Mouse (Mus musculus) spleen, adult 10 weeks (tissue): Measurements from ENCODE around the gene Pglyrp4. TPM values are rescaled to one million over a fixed set of nuclear protein-coding genes. Genes with fewer than 3 reads are reported as not detected.

Experiments used
- polyA plus RNA-seq: library from polyadenylated mRNA; stranded (reverse); fragments of 350-450 nt; fragmentation: Illumina TruSeq; extraction: RNeasy Lipid Tissue Mini Kit (QIAGEN cat#74804); gene quantifications from one replicate; pipeline ENCODE4 v1.2.3, GENCODE M21; 2015; ENCODE audit warnings: low replicate concordance; ENCODE audit not compliant: insufficient read depth

Gene Pglyrp4
- not detected for polyA plus RNA-seq

GRCm38 (mm10) chr3:90726606-90727005 lies at the start of gene Pglyrp4:
Pglyrp4 (plus strand) TSS chr3:90726906.

GRCm38 (mm10) chr3:90695613-90696012 lies 31.1 kb upstream of the Pglyrp4 start, which contains the start of gene S100a9:
S100a9 (minus strand) TSS chr3:90695721.

GRCm38 (mm10) chr3:90777776-90778175 lies 51.1 kb downstream of the Pglyrp4 start, which contains the start of gene Gm5849:
Gm5849 (minus strand) TSS chr3:90777876.

Other genes with a start within 250 kb of the Pglyrp4 start
- 82.6 TPM for gene Snapin, start 235.9 kb upstream of the Pglyrp4 start, polyA plus RNA-seq
- gene Chtop, start 217.4 kb upstream of the Pglyrp4 start, polyA plus RNA-seq, result 185 TPM
- gene S100a1, start 212.5 kb upstream of the Pglyrp4 start, polyA plus RNA-seq, result 21.1 TPM
- 60.2 TPM for gene S100a13, start 212.5 kb upstream of the Pglyrp4 start, polyA plus RNA-seq
- gene S100a14, start 200.1 kb upstream of the Pglyrp4 start, polyA plus RNA-seq, result 0.93 TPM
- 14.6 TPM for gene S100a16, start 189.7 kb upstream of the Pglyrp4 start, polyA plus RNA-seq
- gene S100a3, start 166.3 kb upstream of the Pglyrp4 start, polyA plus RNA-seq, result 0.79 TPM
- not detected for gene S100a2, start 136.7 kb upstream of the Pglyrp4 start, polyA plus RNA-seq
- not detected for gene Gm42674, start 125.0 kb upstream of the Pglyrp4 start, polyA plus RNA-seq
- gene S100a4, start 123.1 kb upstream of the Pglyrp4 start, polyA plus RNA-seq, result 475 TPM
- gene S100a5, start 118.4 kb upstream of the Pglyrp4 start, polyA plus RNA-seq, result not detected
- gene S100a6, start 114.0 kb upstream of the Pglyrp4 start, polyA plus RNA-seq, result 257 TPM
- gene S100a7a, start 72.9 kb upstream of the Pglyrp4 start, polyA plus RNA-seq, result not detected
- 428 TPM for gene S100a8, start 57.9 kb upstream of the Pglyrp4 start, polyA plus RNA-seq
- gene S100a9, start 31.2 kb upstream of the Pglyrp4 start, polyA plus RNA-seq, result 552 TPM
- not detected for gene Gm5849, start 51.0 kb downstream of the Pglyrp4 start, polyA plus RNA-seq